Mouse (Mus musculus): ENCODE measurements around the gene Tut1. TPM values are rescaled to one million over a fixed set of nuclear protein-coding genes. Genes with fewer than 3 reads are reported as not detected.
A peak's percentile ranks its signal among the peaks of the same experiment; 100 is the strongest.

Tut1 gene
- total RNA-seq (2022) = 10 to 100 TPM; 21.5 to 22.2 (median 21.9) TPM

- peak; percentile 94 to 97 for DNase-seq (ENCODE audit: low spot score in 2 of 2)
These were observed at the start of gene Tut1 for GRCm38 (mm10) chr19:8953135-8954039. Gene Tut1, plus strand, starts transcription at chr19:8953847.

GRCm38 (mm10) chr19:8908531-8908930 lies 45.1 kb upstream of the Tut1 start:
- DNase-seq (ENCODE audit: low spot score in 2 of 2) = no peak

DNA sequence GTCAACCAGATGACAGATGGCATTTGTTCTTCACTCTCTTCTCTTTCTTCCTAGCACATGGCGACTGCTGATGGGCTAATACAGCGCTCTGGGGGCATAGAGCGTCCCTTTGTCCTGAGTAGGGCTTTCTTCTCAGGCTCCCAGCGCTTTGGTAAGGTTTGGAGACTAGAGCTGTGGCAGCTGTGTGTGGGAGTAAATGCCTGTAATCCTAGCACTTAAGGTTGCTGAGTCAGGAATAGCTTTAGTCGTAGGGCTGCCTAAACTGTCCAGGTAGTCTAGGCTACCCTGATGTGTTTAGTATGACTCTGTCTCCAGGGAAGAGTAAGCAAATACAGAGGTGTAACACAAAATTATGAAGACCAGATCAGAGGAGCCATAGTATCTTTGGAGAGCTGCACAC lies 41.8 kb upstream of the Tut1 start:
- DNase-seq (ENCODE audit: low spot score in 2 of 2) = no peak

- DNase-seq (ENCODE audit: low spot score in 2 of 2) = peak in 1 of 2 experiments; percentile 45
These were observed 39.4 kb upstream of the Tut1 start for GRCm38 (mm10) chr19:8914212-8914611.

DNA sequence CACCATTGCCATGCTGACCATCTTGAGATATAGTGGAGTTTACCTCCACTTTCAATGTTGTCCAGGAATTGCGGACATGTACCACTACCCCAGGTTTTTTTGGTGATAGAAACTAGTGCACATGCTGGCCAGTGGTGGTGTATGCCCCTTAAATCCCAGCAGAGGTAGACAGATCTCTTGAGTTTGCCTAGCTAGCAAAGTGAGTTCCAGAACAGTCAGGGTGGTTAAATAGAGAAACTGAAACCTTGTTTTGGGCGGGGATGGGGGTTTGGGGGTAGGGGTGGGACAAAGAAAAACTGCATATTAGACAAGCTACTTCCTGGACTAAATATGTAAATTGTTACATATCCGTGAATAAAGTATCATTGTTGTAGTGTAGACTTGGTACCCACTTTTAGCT lies 34.6 kb upstream of the Tut1 start:
- DNase-seq (ENCODE audit: low spot score in 2 of 2) = no peak

DNA sequence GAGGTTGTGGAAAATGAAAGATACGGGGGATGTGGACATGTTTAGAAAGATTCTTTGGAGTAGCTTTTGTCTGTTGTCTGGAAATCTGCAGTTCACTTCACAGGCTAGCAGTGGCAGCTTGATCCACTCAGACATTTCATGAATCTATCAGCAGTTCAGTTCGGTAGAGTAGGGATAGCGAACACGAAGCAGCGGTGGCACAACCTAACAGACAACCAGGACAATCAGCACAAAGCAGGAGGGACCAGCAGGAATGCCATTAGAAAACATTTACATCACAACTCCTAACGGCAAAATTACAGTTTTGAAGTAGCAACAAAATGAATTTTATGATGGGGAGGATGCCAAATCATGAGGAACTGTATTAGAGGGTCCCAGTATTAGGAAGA lies 34.0 kb upstream of the Tut1 start:
- DNase-seq (ENCODE audit: low spot score in 2 of 2) = no peak

DNA sequence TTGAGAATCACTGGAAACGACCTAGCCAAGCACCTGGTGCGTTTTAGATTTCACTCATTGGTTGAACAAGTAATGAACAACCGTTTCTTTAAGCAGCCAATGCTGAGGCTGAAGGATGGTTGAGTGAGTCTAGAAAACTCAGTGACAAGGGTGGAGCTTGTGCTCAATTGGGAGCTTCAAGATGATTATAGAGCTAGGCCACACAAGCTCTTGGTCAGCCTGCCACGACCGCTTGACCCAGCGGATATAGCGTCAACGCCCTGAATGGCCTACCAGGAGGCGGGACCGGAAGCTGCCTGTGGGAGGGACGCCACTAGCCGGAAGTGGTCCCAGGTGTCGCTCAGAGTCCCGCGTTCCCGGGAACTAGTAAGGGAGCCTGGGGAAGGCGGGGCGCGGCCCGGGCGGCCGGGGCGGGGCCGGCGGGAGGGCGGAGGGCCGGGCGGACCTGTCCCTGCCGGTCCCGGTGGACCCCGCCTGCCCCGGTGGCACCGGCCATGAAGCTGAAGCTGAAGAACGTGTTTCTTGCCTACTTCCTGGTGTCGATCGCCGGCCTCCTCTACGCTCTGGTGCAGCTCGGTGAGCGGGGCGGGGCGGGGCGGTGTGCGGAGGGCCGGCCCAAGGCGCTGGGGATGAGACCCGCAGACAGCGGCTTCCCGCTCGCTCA lies 33.4 kb upstream of the Tut1 start, which contains the start of gene B3gat3:
TSS of gene B3gat3 (plus strand) at position 302 of the 664 bp plus-strand sequence.
- DNase-seq (ENCODE audit: low spot score in 2 of 2) = peak; percentile 92 to 93

DNA sequence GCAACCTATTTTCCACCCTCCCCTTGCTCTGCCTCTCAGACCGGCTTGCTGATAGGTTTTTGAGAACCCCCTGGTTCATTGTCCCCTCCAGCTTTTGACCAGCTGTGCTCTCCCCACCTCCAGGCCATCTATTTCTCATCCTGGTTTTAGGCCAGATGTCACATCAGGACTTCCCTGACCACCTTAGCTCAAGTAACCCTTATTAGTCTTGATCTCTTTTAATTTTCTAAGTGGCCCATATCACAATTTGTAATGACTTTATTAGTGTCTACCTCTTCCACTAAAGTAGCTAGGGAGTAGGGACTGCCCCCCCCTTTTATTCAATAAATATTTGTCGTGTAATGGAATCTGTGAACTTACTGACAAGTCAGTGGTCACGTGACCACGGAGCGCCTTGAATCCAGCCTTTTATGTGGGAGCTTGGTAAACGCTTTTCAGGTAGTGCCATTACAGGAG lies 32.8 kb upstream of the Tut1 start:
- DNase-seq (ENCODE audit: low spot score in 2 of 2) = no peak

DNA sequence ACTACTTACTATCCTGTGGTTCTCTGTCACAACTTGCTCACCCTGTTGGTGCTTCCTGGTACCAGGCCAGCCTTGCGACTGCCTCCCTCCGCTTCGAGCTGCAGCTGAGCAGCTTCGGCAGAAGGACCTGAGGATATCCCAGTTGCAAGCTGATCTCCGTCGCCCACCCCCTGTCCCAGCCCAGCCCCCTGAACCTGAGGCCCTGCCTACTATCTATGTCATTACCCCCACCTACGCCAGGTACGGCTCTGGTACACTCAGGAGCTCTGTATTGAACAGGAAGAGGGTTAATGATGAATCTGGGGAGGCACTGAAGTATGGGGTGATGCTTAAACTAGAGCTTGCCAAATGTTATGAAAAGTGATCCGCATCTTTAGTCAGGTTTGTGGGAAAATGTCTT lies 31.9 kb upstream of the Tut1 start:
- no peak for DNase-seq (ENCODE audit: low spot score in 2 of 2)

- no peak for DNase-seq (ENCODE audit: low spot score in 2 of 2)
These were observed 26.9 kb upstream of the Tut1 start for GRCm38 (mm10) chr19:8926766-8927165.

DNA sequence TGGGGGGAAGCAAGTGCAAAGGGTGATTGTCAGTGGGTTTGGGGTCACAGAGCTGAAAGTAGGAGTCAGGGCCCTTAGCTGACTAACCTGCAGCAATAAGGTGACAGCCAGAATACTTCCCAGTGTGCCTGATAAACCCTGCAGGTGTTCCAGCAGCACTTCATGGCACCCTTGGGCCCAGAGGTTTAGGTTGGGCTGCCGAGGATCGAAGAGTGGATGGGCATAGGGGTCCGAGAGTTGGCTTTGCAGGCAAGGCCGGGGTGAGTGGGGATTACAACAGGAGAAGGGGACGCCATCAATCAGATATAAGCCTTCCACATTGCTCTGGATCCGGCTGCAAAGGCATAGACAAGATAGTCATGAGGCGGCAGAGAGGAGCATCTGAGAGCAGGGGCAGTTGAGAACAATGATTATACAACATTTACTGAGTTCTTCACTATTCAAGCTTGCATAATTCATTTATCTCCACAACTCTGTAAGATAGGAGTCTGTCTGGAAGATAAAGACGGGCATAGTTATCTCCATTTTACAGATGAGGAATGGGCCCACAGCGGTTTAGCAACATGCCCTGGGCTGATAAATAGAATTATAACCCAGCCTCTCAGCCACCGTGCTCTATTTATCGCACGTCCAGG lies 25.6 kb upstream of the Tut1 start:
- no peak for DNase-seq (ENCODE audit: low spot score in 2 of 2)

DNA sequence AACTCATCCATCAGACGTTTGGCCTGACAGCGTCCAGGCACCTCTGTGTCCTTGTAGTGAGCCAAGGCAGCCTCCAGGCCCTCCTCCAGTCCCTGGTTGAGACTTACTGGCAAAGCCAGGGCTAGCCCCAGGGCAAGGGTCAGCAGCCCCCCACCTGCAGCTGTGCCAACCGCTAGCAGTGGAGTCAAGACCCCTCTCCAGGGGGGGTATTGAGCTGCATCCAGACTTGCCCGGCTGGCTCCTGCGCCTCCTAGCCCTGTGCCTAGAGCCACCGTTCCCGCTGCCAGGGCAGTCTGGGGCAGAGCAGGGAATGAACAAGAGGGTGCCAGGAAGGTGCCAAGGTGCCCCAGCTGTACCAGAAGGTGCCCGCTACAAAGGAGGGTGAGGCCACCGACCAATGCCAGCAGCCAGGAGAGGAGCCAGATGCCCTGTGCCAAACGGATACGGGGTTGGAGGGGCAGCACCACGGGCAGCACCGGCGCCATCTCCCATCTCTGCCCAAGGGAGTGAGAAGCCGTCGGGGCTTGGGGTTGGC lies 24.9 kb upstream of the Tut1 start:
- DNase-seq (ENCODE audit: low spot score in 2 of 2) = no peak

DNA sequence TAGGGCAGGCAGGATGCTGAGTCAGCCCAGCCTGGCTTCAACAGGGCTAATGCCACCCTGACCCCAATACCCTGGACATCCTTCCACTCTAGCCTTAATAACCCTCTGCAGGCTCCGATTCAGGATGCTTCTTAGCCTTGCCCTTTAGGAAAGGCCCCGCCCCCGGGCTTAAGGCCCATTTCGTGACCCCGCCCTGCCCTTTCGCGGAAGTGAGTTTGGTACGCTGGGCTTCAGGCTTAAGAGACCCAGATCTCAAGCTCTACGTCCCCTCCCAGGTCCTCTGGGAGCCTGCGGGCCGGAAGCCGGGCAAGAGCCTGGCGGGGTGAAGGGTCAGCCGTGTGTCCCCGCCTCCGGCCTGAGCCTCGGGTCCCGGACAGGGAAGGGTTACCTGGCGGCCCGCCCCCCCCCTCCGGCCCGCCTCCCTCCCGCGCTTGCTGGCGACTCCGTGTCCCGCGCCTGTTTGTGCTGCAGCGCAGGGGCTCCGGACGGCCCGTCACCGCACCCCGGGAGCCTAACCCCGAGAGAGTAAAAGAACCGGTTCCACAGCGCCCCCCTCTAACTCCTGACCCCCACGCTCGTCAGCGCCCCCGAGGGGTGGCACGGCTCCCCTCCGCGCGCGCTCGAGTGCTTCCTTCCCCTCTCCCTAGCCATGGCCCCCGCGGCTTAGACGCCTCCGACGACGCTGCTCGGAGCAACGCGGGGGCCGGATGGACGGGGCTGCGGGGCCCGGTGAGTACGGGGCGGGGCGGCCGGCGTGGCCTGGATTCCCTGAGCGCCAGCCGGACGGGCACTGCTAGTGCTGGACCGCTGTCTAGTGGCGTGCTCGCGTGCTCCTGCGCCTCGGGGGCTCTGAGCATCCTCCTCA lies 24.2 kb upstream of the Tut1 start, which contains the start of the genes Rom1 and Eml3:
TSS of gene Rom1 (minus strand) at position 133 of the 865 bp plus-strand sequence.
TSS of gene Eml3 (plus strand) at position 329 of the 865 bp plus-strand sequence.
- DNase-seq (ENCODE audit: low spot score in 2 of 2) = peak in 1 of 2 experiments; percentile 57

GRCm38 (mm10) chr19:8930117-8930516 lies 23.5 kb upstream of the Tut1 start:
- no peak for DNase-seq (ENCODE audit: low spot score in 2 of 2)

DNA sequence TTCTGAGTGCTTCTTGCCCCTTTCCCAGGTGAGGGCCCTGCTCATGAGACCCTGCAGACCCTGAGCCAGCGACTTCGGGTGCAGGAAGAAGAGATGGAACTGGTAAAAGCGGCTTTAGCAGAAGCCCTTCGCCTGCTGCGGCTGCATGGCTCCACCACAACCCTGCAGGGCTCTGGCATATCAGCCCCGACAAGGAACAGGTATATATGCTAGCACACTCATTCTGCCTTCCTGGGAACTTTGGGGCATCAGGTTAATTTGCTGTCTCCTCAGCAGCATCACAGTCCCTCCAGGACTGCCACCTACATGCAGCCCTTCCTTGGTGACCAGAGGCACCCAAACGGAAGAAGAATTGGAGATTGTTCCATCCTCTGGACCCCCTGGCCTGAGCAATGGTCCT lies 22.9 kb upstream of the Tut1 start:
- DNase-seq (ENCODE audit: low spot score in 2 of 2) = no peak

DNA sequence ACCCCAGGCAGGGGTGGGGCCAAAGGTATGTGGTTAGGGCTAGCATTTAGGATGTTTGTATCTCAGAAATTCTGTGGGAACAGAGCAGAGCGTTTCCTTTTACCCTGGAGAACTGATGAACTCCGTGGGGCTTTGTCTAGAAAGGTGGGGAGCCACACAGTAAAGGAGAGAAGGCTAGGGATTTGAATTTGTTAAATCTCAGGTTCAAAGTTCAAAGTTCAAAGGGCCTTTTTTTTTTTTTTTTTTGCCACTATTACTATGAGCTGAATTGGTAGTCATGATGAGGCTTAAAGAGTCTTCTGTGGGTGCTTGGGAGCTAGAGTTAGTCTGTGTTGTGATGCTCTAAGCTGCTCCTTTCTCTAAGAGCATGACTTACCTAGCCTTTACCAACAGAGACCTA lies 16.9 kb upstream of the Tut1 start:
- no peak for DNase-seq (ENCODE audit: low spot score in 2 of 2)

- DNase-seq (ENCODE audit: low spot score in 2 of 2) = no peak
These were observed 13.0 kb upstream of the Tut1 start for GRCm38 (mm10) chr19:8940526-8941133.

DNA sequence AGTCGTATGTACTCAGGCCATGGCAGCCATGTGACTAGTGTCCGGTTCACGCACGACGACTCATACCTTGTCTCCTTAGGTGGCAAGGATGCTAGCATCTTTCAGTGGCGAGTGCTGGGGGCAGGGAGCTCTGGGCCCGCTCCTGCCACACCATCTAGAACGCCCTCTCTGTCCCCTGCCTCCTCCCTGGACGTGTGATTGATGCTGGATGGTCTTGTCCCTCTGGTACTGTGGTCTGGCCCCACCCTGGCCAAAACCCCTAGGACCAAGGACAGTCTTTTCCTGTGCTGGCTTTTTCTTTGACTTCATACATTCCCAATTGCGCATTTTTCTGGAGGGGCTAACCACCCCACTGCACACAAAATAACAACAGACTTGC lies 12.5 kb upstream of the Tut1 start:
- no peak for DNase-seq (ENCODE audit: low spot score in 2 of 2)

GRCm38 (mm10) chr19:8941515-8942217 lies 12.0 kb upstream of the Tut1 start, which contains the start of gene Mta2:
Gene Mta2, plus strand, starts transcription at chr19:8941875.
- peak; percentile 90 to 91 for DNase-seq (ENCODE audit: low spot score in 2 of 2)
